Mouse (Mus musculus) CD8-positive naive resting alpha-beta T cell, adult 2 months (primary cell): ENCODE measurements around the gene Ddx39.
A peak's percentile ranks its signal among the peaks of the same experiment; 100 is the strongest.

ENCODE experiments used
- DNase-seq, 2 experiments: peaks; one replicate each; pipeline ENCODE4 v3.0.0; 2022; ENCODE audit warnings: low read depth in 2 of 2, low spot score in 2 of 2

Ddx39 gene

GRCm38 (mm10) chr8:83765663-83766062 is 50.7 kb downstream of the Ddx39 start:
- DNase-seq: no peak

GRCm38 (mm10) chr8:83767442-83767841 is 52.5 kb downstream of the Ddx39 start:
- no peak for DNase-seq

- no peak for DNase-seq
These were observed 53.5 kb downstream of the Ddx39 start for GRCm38 (mm10) chr8:83768526-83768925.

- no peak for DNase-seq
These were observed 54.7 kb downstream of the Ddx39 start for GRCm38 (mm10) chr8:83769720-83770119.

- no peak for DNase-seq
These were observed 55.7 kb downstream of the Ddx39 start for GRCm38 (mm10) chr8:83770669-83771068.

- no peak for DNase-seq
These were observed 56.8 kb downstream of the Ddx39 start for GRCm38 (mm10) chr8:83771791-83772190.

DNA sequence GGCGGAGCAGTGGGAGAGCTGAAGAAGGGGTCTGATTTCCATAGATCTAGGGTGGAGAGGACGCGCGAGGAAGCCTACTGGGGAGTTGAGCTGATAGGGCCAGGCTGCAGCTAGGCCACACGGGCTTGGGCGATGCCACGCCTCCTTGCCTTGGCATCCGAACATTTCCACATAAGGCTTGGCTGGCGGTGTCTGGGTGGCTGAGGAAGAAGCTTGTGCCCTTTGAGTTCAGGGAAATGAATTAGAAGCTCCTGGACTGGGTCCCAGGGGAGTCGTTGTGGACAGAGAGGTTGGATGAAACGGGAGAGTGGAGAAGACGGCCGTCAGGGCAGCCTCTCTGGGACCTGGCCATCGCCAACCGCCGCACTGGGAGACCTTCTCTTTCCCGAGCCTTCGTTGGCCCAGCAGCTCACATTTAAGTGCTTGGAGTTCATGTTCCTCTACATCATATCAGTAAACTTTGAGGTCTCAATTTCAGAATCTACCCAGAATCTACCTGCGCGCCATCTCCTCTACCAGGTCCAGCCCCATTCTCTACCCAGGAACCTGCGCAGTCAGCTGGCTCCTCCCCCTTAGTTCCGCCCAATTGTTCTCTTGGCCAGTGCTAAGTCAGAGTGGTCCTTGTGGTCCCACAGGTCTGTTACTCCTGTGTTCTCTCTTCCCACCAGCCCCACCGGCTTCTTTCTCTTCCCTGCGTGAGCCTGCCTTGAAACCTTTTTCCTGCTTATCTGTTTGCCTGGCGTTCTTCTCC is 57.9 kb downstream of the Ddx39 start:
- DNase-seq: no peak

DNA sequence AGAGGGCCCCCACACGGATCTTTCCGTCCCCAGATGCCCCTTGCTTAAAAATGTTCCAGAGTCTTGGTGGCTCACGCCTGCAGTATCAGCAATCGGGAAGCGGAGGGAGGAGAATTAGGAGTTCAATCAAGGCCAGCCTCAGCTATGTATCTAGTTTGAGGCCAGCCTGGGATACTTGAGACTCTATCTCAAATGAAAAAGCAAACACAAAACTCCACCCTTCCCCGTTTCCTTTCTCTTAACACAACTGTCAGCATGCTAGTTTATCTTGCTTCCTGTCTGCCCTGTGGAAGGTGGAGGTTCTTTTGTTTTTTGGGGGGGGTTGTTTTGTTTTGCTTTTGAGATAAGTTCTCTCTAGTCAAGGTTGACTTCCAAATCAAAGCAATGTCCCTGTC is 58.5 kb downstream of the Ddx39 start:
- DNase-seq: peak in 1 of 2 experiments; percentile 30

DNA sequence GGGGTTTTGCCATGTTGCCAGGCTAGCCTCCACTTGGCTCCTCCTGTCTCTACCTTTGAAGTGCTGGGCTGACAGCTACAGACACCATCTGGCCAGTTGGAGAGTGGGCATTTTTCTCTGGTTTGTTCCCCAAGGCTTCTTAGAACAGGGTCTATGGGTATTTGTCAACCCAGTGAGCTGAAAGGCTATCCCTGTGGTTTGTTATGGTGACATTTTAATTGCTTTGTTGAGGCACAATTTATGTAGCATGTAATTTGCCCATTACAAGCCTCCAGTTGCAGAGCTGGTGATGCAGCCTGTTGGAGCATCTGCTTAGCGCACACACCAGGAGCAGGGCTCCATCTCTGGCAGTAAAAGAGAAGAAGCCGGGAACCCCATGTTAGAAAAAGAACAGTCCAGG is 59.2 kb downstream of the Ddx39 start:
- DNase-seq: no peak
